ENCODE assay signal across 18 mouse cellular contexts in the genomic region with DNA sequence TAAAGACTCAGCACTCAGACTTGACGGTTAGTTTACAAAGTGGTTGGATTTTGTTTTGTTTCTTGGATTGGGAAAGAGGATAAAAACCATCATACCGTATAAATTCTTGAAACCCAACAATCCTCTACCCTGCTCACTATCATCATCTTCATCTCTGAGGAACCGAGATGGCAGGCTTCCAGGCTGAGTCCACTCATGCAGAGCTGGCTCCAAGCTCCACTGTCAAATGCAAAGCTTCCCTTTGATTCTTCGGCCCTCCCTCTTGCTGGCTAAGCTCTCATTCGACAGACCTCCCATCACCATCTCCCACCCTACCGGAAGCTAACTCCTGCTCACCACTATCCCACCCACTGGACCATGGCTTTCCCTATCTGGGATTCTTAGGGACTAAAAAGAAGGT.
DNase-seq lines count a peak whose midpoint lies in the region; ATAC-seq and TF ChIP-seq lines count a peak whose summit lies in the region.
"Had no signal": no experiment of that assay in that cellular context is flagged by ENCODE, and none has a peak within 500 bp of the region (broad histone marks: within the 10 kb centered on the region; RNA-seq: fewer than 3 reads in every experiment).

No protein-coding gene starts in this region.

- H3K36me3 ChIP-seq in embryonic facial prominence, embryonic 12.5 days = no peaks in the 10 kb centered on the region
- no peaks in the 10 kb centered on the region for H3K36me3 ChIP-seq in embryonic facial prominence, embryonic 10.5 days (replicated peaks)
- no peaks in the 10 kb centered on the region for H3K36me3 ChIP-seq in kidney, embryonic 16.5 days (ENCODE audit: insufficient read depth, low read length)
- no peaks in the 10 kb centered on the region for H3K36me3 ChIP-seq in kidney, adult 2 months (ENCODE audit: control insufficient read depth, insufficient read depth, low read length)
- H3K36me3 ChIP-seq in lung, embryonic 14.5 days (ENCODE audit: insufficient read depth) = no peaks in the 10 kb centered on the region
- no peaks in the 10 kb centered on the region for H3K36me3 ChIP-seq in embryonic facial prominence, embryonic 15.5 days
- H3K36me3 ChIP-seq: forebrain, embryonic 12.5 days; heart, embryonic 12.5 days; hindbrain, embryonic 10.5 days had no signal

- no peak for TF ChIP-seq CTCF in kidney, adult 2 months (conservative IDR thresholded peaks at IDR 0.05; ENCODE audit: insufficient read depth, insufficient read length, low read depth, low read length)
- no peak for TF ChIP-seq CTCF in lung, embryonic 14.5 days (IDR thresholded peaks at IDR 0.05; ENCODE audit: low read depth)

- DNase-seq in embryonic facial prominence, embryonic 10.5 days (ENCODE audit: low spot score) = no peak
- DNase-seq in kidney, adult 2 months = no peak
- peak; percentile 67 for DNase-seq in lung, embryonic 14.5 days
- DNase-seq in lung, postnatal 36 days = no peak
- no peak for DNase-seq in layer of hippocampus, adult 9-11 months
- DNase-seq: adrenal gland, adult 2 months; adrenal gland, postnatal 25 days; cerebellum, adult 8-10 months; cerebellum, postnatal 25 days; gastrocnemius, postnatal 10 days had no signal

- peaks cover 10% of the 10 kb centered on the region for H3K4me1 ChIP-seq in embryonic facial prominence, embryonic 12.5 days
- H3K4me1 ChIP-seq in embryonic facial prominence, embryonic 10.5 days = peaks cover 17% of the 10 kb centered on the region
- peaks cover 15% of the 10 kb centered on the region; the same call in 1 of the 2 replicates for H3K4me1 ChIP-seq in kidney, embryonic 16.5 days (ENCODE audit: insufficient read depth, low read length)
- H3K4me1 ChIP-seq in kidney, adult 2 months (ENCODE audit: control insufficient read depth, insufficient read depth, low read length) = no peaks in the 10 kb centered on the region
- peaks cover 3% of the 10 kb centered on the region; the same call in 1 of the 2 replicates for H3K4me1 ChIP-seq in lung, embryonic 14.5 days (ENCODE audit: insufficient read depth)
- peaks cover 10% of the 10 kb centered on the region for H3K4me1 ChIP-seq in embryonic facial prominence, embryonic 15.5 days

- no peaks in the 10 kb centered on the region for H3K27me3 ChIP-seq in embryonic facial prominence, embryonic 12.5 days
- H3K27me3 ChIP-seq in embryonic facial prominence, embryonic 10.5 days (replicated peaks; ENCODE audit: low read depth, poor library complexity, severe bottlenecking) = no peaks in the 10 kb centered on the region
- H3K27me3 ChIP-seq in kidney, embryonic 16.5 days (ENCODE audit: insufficient read depth, low read length) = no peaks in the 10 kb centered on the region
- no peaks in the 10 kb centered on the region for H3K27me3 ChIP-seq in kidney, adult 2 months (replicated peaks; ENCODE audit: control insufficient read depth, insufficient read depth, low read length)
- no peaks in the 10 kb centered on the region for H3K27me3 ChIP-seq in lung, embryonic 14.5 days (ENCODE audit: insufficient read depth, low read length)
- H3K27me3 ChIP-seq in embryonic facial prominence, embryonic 15.5 days = no peaks in the 10 kb centered on the region
- H3K27me3 ChIP-seq: forebrain, embryonic 12.5 days; heart, embryonic 12.5 days had no signal

- H3K9ac ChIP-seq in embryonic facial prominence, embryonic 12.5 days = no peak overlapping the region
- no peak overlapping the region for H3K9ac ChIP-seq in kidney, embryonic 16.5 days (replicated peaks; ENCODE audit: low read length)
- H3K9ac ChIP-seq in lung, embryonic 14.5 days = no peak overlapping the region
- no peak overlapping the region for H3K9ac ChIP-seq in embryonic facial prominence, embryonic 15.5 days
- H3K9ac ChIP-seq: forebrain, embryonic 12.5 days; heart, embryonic 12.5 days; hindbrain, embryonic 14.5 days had no signal

- no peak overlapping the region for H3K4me3 ChIP-seq in embryonic facial prominence, embryonic 12.5 days
- H3K4me3 ChIP-seq in embryonic facial prominence, embryonic 10.5 days = no peak overlapping the region
- no peak overlapping the region for H3K4me3 ChIP-seq in kidney, embryonic 16.5 days (ENCODE audit: low read length)
- no peak overlapping the region for H3K4me3 ChIP-seq in kidney, adult 2 months (ENCODE audit: insufficient read depth, low read depth, low read length)
- H3K4me3 ChIP-seq in lung, embryonic 14.5 days (ENCODE audit: low read depth, low read length) = no peak overlapping the region
- H3K4me3 ChIP-seq in embryonic facial prominence, embryonic 15.5 days (replicated peaks) = no peak overlapping the region
- H3K4me3 ChIP-seq: forebrain, embryonic 12.5 days; heart, embryonic 12.5 days; hindbrain, embryonic 10.5 days had no signal

- TF ChIP-seq POLR2A in kidney, adult 2 months (IDR thresholded peaks at IDR 0.05; ENCODE audit: low read depth, low read length) = no peak

- H3K4me2 ChIP-seq in embryonic facial prominence, embryonic 12.5 days (replicated peaks) = no peak overlapping the region
- no peak overlapping the region for H3K4me2 ChIP-seq in kidney, embryonic 16.5 days (replicated peaks; ENCODE audit: low read depth, low read length)
- H3K4me2 ChIP-seq in lung, embryonic 14.5 days = no peak overlapping the region
- no peak overlapping the region for H3K4me2 ChIP-seq in embryonic facial prominence, embryonic 15.5 days (replicated peaks)
- H3K4me2 ChIP-seq: forebrain, embryonic 12.5 days; heart, embryonic 12.5 days; hindbrain, embryonic 14.5 days had no signal

- ATAC-seq in embryonic facial prominence, embryonic 12.5 days (ENCODE audit: insufficient number of reproducible peaks, insufficient read depth, low FRiP score, low TSS enrichment) = peak; percentile 47; the same call in 1 of the 2 replicates
- peak; percentile 74 for ATAC-seq in kidney, embryonic 16.5 days (ENCODE audit: low FRiP score, low TSS enrichment)
- ATAC-seq in lung, embryonic 14.5 days (ENCODE audit: insufficient read depth) = peak; percentile 53; the same call in 1 of the 2 replicates
- ATAC-seq in embryonic facial prominence, embryonic 15.5 days (ENCODE audit: insufficient number of reproducible peaks, low FRiP score, low TSS enrichment, low read depth) = peak; percentile 51; the same call in 1 of the 2 replicates
- ATAC-seq: forebrain, embryonic 16.5 days had no signal

- 66% methylated on average over 6 of the region's 6 CpGs for WGBS in embryonic facial prominence, embryonic 12.5 days
- 74% methylated on average over 6 of the region's 6 CpGs for WGBS in embryonic facial prominence, embryonic 10.5 days
- WGBS in kidney, embryonic 16.5 days = 23% methylated on average over 6 of the region's 6 CpGs
- 46% methylated on average over 6 of the region's 6 CpGs for WGBS in kidney, adult 2 months
- 34% methylated on average over 6 of the region's 6 CpGs for WGBS in lung, embryonic 14.5 days
- 52% methylated on average over 6 of the region's 6 CpGs for WGBS in embryonic facial prominence, embryonic 15.5 days

- no peaks in the 10 kb centered on the region for H3K9me3 ChIP-seq in embryonic facial prominence, embryonic 12.5 days
- H3K9me3 ChIP-seq in embryonic facial prominence, embryonic 10.5 days = no peaks in the 10 kb centered on the region
- no peaks in the 10 kb centered on the region for H3K9me3 ChIP-seq in kidney, embryonic 16.5 days (ENCODE audit: low read length)
- no peaks in the 10 kb centered on the region for H3K9me3 ChIP-seq in lung, embryonic 14.5 days (ENCODE audit: low read depth, low read length)
- no peaks in the 10 kb centered on the region for H3K9me3 ChIP-seq in embryonic facial prominence, embryonic 15.5 days (replicated peaks)
- H3K9me3 ChIP-seq: forebrain, embryonic 12.5 days; heart, embryonic 12.5 days; hindbrain, embryonic 10.5 days had no signal

- H3K27ac ChIP-seq in embryonic facial prominence, embryonic 12.5 days = no peak overlapping the region
- H3K27ac ChIP-seq in embryonic facial prominence, embryonic 10.5 days (replicated peaks) = no peak overlapping the region
- no peak overlapping the region for H3K27ac ChIP-seq in kidney, embryonic 16.5 days (ENCODE audit: low read length)
- no peak overlapping the region for H3K27ac ChIP-seq in kidney, adult 2 months (ENCODE audit: insufficient read depth, low read depth, low read length)
- H3K27ac ChIP-seq in lung, embryonic 14.5 days (ENCODE audit: low read depth) = no peak overlapping the region
- no peak overlapping the region for H3K27ac ChIP-seq in embryonic facial prominence, embryonic 15.5 days (replicated peaks)
- H3K27ac ChIP-seq: forebrain, embryonic 12.5 days; hindbrain, embryonic 10.5 days; hindbrain, embryonic 14.5 days had no signal
